Mouse (Mus musculus): ENCODE data around the gene Zbtb1.

- TF ChIP-seq CTCF (IDR thresholded peaks at IDR 0.05) (no peak), EP300 (IDR thresholded peaks at IDR 0.05) (no peak)
Observed at GRCm38 (mm10) chr12:76375506-76375905, 5.4 kb downstream of the Zbtb1 start.
